Mouse (Mus musculus) kidney, adult 10 weeks (tissue): ENCODE results near the gene Trim43c. TPM values are rescaled to one million over a fixed set of nuclear protein-coding genes. Genes with fewer than 3 reads are reported as not detected.

Source experiments
- polyA plus RNA-seq: library from polyadenylated mRNA; stranded (reverse); fragments of 350-450 nt; fragmentation: Illumina TruSeq; extraction: RNeasy Lipid Tissue Mini Kit (QIAGEN cat#74804); gene quantifications from one replicate; pipeline ENCODE4 v1.2.3, GENCODE M21; 2014; ENCODE audit warnings: low read depth, low replicate concordance

Trim43c gene
- polyA plus RNA-seq = not detected

GRCm38 (mm10) chr9:88838864-88839263 lies at the start of gene Trim43c:
Gene Trim43c (plus strand): TSS chr9:88839164.

Other genes with a start within 250 kb of the Trim43c start
- gene Mthfsl, start 118.9 kb upstream of the Trim43c start, polyA plus RNA-seq = 77.6 TPM
- 1.7 TPM for gene Bcl2a1d, start 107.2 kb upstream of the Trim43c start, polyA plus RNA-seq
- 1.2 TPM for gene Bcl2a1a, start 117.7 kb downstream of the Trim43c start, polyA plus RNA-seq